Mouse (Mus musculus) intestine, postnatal 0 days (tissue): ENCODE results near the gene Gphn. TPM values are rescaled to one million over a fixed set of nuclear protein-coding genes. Genes with fewer than 3 reads are reported as not detected.
A peak's percentile ranks its signal among the peaks of the same experiment; 100 is the strongest.
"Not testable (repeated sequence)": the region's sequence is repeated elsewhere in the genome, so short reads cannot be mapped to it uniquely, and the experiment has no call there.

ENCODE experiments used
- ATAC-seq: fragments of 200-750 bp; cut with Nextera tagmentation; 2 replicates; pipeline ENCODE4 v1.8.0; 2017; ENCODE audit warnings: mild to moderate bottlenecking, moderate TSS enrichment, moderate library complexity
- H3K27ac ChIP-seq: fragments of 300-500 bp; sonication (generic); 2 replicates; pipeline ENCODE4 v1.5.1; 2014; ENCODE audit warnings: mild to moderate bottlenecking, low read depth, low read length, moderate library complexity
- H3K27me3 ChIP-seq: fragments of 300-500 bp; sonication (generic); replicated peaks from 2 replicates; pipeline ENCODE4 v1.6.1; 2014; ENCODE audit warnings: low read length, mixed read lengths; ENCODE audit not compliant: control insufficient read depth, insufficient read depth
- H3K36me3 ChIP-seq: fragments of 300-500 bp; sonication (generic); 2 replicates; pipeline ENCODE4 v1.6.1; 2014; ENCODE audit warnings: mild to moderate bottlenecking, moderate library complexity; ENCODE audit not compliant: control insufficient read depth, insufficient read depth
- H3K4me1 ChIP-seq: fragments of 300-500 bp; sonication (generic); replicated peaks from 2 replicates; pipeline ENCODE4 v1.6.1; 2014; ENCODE audit warnings: antibody characterized with exemption, low read length, mixed read lengths; ENCODE audit not compliant: control insufficient read depth, insufficient read depth
- H3K4me2 ChIP-seq: fragments of 300-500 bp; sonication (generic); replicated peaks from 2 replicates; pipeline ENCODE4 v1.6.1; 2014; ENCODE audit warnings: low read depth, mild to moderate bottlenecking, moderate library complexity
- H3K4me3 ChIP-seq: fragments of 300-500 bp; sonication (generic); 2 replicates; pipeline ENCODE4 v1.5.1; 2014; ENCODE audit warnings: low read depth, low read length
- H3K9ac ChIP-seq: fragments of 300-500 bp; sonication (generic); 2 replicates; pipeline ENCODE4 v1.6.1; 2014; ENCODE audit warnings: mild to moderate bottlenecking, low read depth, low read length
- H3K9me3 ChIP-seq: fragments of 300-500 bp; sonication (generic); 2 replicates; pipeline ENCODE4 v1.6.1; 2016; ENCODE audit warnings: mixed run types; ENCODE audit not compliant: control insufficient read depth
- CTCF ChIP-seq: sonication (generic); IDR thresholded peaks from 2 replicates; pipeline ENCODE4 v1.5.1; 2016; ENCODE audit warnings: low read depth, mild to moderate bottlenecking, control low read depth, antibody characterized with exemption, moderate library complexity
- WGBS: fragments of 180-500 bp; shearing (Covaris S2); extraction: QIAGEN DNeasy Blood & Tissue Kit; methylation state at CpG from one replicate; pipeline ENCODE4 v1.1.7; 2014; 5-methylcytosine and 5-hydroxymethylcytosine counted together
- polyA plus RNA-seq: library from polyadenylated mRNA; unstranded; fragments of >200 nt; fragmentation: Nextera tagmentation; extraction: Ambion mirVana; gene quantifications from 2 replicates; pipeline ENCODE4 v1.2.1, GENCODE M21; 2015

The Gphn gene
- polyA plus RNA-seq, 1 experiment from 2014 or later = 7.1 TPM

DNA sequence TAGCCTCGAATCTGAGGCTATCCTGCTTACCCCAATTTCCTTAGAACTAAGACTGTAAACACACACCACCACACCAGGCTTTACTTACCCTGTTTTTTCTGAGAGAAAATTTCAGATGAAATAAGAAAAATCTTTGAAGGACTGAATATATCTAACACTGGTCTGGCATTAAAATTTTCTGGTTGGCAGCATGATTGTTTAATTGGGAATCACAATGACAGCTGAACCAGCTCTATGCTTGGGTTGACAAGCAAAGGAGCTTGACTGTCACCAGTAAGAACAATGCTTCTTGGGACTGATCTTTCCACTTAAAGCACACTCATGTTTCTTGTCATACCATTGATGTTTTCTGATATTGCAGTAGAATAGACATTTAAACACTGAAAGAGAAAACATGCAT, 296.0 kb downstream of the Gphn start:
- H3K9me3 ChIP-seq = no peaks in the 10 kb centered on the region

DNA sequence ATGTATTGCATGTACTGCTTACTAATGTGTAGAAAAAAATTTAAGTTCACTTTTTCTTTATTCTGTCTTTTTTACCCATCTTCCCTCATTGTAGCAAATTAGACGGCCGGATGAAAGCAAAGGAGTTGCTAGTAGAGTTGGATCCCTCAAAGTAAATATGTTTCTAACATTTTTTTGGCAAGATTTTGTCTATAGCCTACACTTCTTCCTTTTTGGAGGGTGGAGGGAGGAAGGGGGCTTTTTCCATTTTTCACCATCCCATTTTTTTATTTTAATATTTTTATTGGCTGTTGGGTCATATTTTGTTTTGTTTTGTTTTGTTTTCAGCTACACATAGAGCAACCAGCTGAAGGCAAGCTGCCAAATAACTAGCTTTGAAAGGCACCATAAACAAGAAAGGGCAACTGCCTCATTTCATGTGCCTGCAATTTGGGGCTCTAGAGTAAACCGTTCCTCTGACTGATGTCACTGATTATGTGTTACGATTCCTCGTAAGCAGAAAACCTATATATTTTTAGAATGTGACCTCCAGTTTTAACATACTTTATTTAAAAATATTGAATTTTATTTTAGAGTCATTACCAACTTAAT, 296.7 kb downstream of the Gphn start:
- H3K4me1 ChIP-seq = no peaks in the 10 kb centered on the region
- no peak overlapping the region for H3K4me3 ChIP-seq
- H3K36me3 ChIP-seq = no peaks in the 10 kb centered on the region
- ATAC-seq = no peak
- no peaks in the 10 kb centered on the region for H3K9me3 ChIP-seq
- TF ChIP-seq CTCF = no peak
- WGBS = 82% methylated on average over 5 of the region's 5 CpGs
- no peak overlapping the region for H3K4me2 ChIP-seq
- no peaks in the 10 kb centered on the region for H3K27me3 ChIP-seq
- no peak overlapping the region for H3K27ac ChIP-seq
- no peak overlapping the region for H3K9ac ChIP-seq

More for the DNA sequence above, 296.0 kb downstream of the Gphn start:
- Histone ChIP-seq H3K27me3 (no peaks in the 10 kb centered on the region), H3K36me3 (no peaks in the 10 kb centered on the region), H3K4me2 (no peak overlapping the region), H3K27ac (no peak overlapping the region), H3K4me3 (no peak overlapping the region), H3K9ac (no peak overlapping the region), H3K4me1 (no peaks in the 10 kb centered on the region)
- TF ChIP-seq CTCF = no peak
- 46% methylated on average over 1 of the region's 1 CpGs for WGBS
- ATAC-seq = no peak

GRCm38 (mm10) chr12:78537590-78537989, 311.4 kb downstream of the Gphn start:
- not testable (repeated sequence) for ATAC-seq, H3K4me1 ChIP-seq, H3K27ac ChIP-seq, H3K36me3 ChIP-seq, H3K9ac ChIP-seq, H3K4me3 ChIP-seq, H3K9me3 ChIP-seq, H3K4me2 ChIP-seq, H3K27me3 ChIP-seq
- TF ChIP-seq CTCF = peak; percentile 8; the same call in 1 of the 2 replicates

DNA sequence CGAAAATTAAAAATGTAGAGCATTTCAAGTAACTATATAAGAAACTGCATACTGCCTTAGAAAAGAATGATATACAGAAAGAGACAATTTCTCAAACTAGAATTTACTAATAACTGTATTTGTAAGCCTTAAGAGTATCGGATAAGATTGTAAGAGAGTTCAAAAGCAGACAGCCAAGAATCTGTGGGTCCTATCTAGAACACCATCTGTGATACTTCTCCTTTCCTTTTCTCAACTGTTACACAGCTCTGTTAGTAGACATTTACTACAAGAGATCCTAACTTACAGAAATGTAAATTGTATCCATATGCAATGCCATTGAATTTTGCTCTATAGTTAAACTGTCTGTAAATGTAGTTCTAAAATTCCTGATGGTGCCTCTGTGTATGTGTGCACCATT, 324.7 kb downstream of the Gphn start:
- 88% methylated on average over 2 of the region's 2 CpGs for WGBS
- no peak for ATAC-seq
- Histone ChIP-seq H3K27ac (no peak overlapping the region), H3K27me3 (no peaks in the 10 kb centered on the region), H3K4me3 (no peak overlapping the region), H3K4me1 (no peaks in the 10 kb centered on the region), H3K4me2 (no peak overlapping the region), H3K9me3 (no peaks in the 10 kb centered on the region), H3K36me3 (no peaks in the 10 kb centered on the region), H3K9ac (no peak overlapping the region)
- TF ChIP-seq CTCF = no peak

- Histone ChIP-seq H3K36me3 (no peaks in the 10 kb centered on the region), H3K27me3 (no peaks in the 10 kb centered on the region), H3K4me3 (no peak overlapping the region), H3K9me3 (no peaks in the 10 kb centered on the region), H3K9ac (no peak overlapping the region), H3K27ac (no peak overlapping the region), H3K4me1 (no peaks in the 10 kb centered on the region), H3K4me2 (no peak overlapping the region)
- no peak for TF ChIP-seq CTCF
- WGBS = 73% methylated on average over 2 of the region's 2 CpGs
- ATAC-seq = no peak
Observed at GRCm38 (mm10) chr12:78631816-78632215, 405.6 kb downstream of the Gphn start.

DNA sequence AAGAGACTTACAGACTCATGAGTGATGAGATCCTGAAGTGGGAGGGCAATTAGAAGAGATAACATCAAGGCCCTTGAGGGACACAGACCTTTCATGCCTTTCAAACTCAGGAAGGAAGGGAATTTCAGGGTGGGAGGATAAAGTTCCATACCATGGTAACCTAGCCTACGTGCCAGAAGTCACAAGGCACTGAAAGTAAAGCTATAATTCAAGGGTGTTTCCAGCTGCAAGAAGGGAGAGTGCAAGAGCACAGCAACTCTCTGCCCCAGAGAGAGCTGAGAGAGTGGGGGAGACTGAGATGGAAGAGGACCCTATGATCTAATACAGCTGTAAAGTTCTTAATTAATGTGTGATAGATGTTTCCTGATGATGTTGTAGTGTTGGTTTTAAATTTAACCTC, 413.3 kb downstream of the Gphn start:
- Histone ChIP-seq H3K4me3 (no peak overlapping the region), H3K9me3 (no peaks in the 10 kb centered on the region), H3K4me2 (no peak overlapping the region), H3K9ac (no peak overlapping the region), H3K27me3 (no peaks in the 10 kb centered on the region), H3K27ac (no peak overlapping the region), H3K4me1 (no peaks in the 10 kb centered on the region), H3K36me3 (no peaks in the 10 kb centered on the region)
- whole genome bisulfite sequencing = 16% methylated on average over 1 of the region's 1 CpGs
- no peak for ATAC-seq
- TF ChIP-seq CTCF = no peak

GRCm38 (mm10) chr12:78640086-78640485, 413.9 kb downstream of the Gphn start:
- no peaks in the 10 kb centered on the region for H3K9me3 ChIP-seq
- H3K27ac ChIP-seq = no peak overlapping the region
- H3K27me3 ChIP-seq = no peaks in the 10 kb centered on the region
- no peak for TF ChIP-seq CTCF
- H3K9ac ChIP-seq = no peak overlapping the region
- no peak overlapping the region for H3K4me2 ChIP-seq
- no peaks in the 10 kb centered on the region for H3K36me3 ChIP-seq
- ATAC-seq = no peak
- no peak overlapping the region for H3K4me3 ChIP-seq
- 10% methylated on average over 2 of the region's 2 CpGs for WGBS
- no peaks in the 10 kb centered on the region for H3K4me1 ChIP-seq
